Mouse (Mus musculus) CH12.LX (cell line): ENCODE measurements around the gene Ndufv1. TPM values are rescaled to one million over a fixed set of nuclear protein-coding genes. Genes with fewer than 3 reads are reported as not detected.

Experiments used
- DNase-seq: peaks from one replicate; pipeline ENCODE4 v3.0.0-alpha.2; 2013; ENCODE audit errors: extremely low read depth
- H3K27ac ChIP-seq: 2 replicates; pipeline ENCODE4 v1.5.1; 2012; ENCODE audit warnings: low read depth, mild to moderate bottlenecking, control low read depth, moderate library complexity; ENCODE audit not compliant: insufficient read depth
- H3K27me3 ChIP-seq: replicated peaks from 2 replicates; pipeline ENCODE3; 2012; ENCODE audit warnings: inconsistent platforms
- H3K36me3 ChIP-seq, 2 experiments: replicated peaks in 1 of 2; 2 replicates each; pipeline versions ENCODE3 to v1.6.1; 2012; ENCODE audit warnings: inconsistent platforms in 1 of 2, low read length in 1 of 2, mild to moderate bottlenecking in 1 of 2, mixed read lengths in 1 of 2, moderate library complexity in 1 of 2; ENCODE audit not compliant: control insufficient read depth in 1 of 2, insufficient read depth in 1 of 2
- H3K4me1 ChIP-seq, 2 experiments: 2 replicates each; pipeline ENCODE4 v1.6.1; 2012; ENCODE audit warnings: inconsistent platforms in 1 of 2, moderate library complexity in 1 of 2; ENCODE audit not compliant: insufficient read depth in 2 of 2, control insufficient read depth in 1 of 2
- H3K4me2 ChIP-seq: 2 replicates; pipeline ENCODE4 v1.6.1; 2012; ENCODE audit warnings: low read depth, mild to moderate bottlenecking, control low read depth; ENCODE audit not compliant: poor library complexity, insufficient read depth, severe bottlenecking
- H3K4me3 ChIP-seq, 3 experiments: fragments of 150-350 bp in 1 of 3; sonication (generic) in 1 of 3; replicated peaks in 1 of 3; 2 replicates each; pipeline versions ENCODE3 to v1.5.1; 2011 to 2012; ENCODE audit warnings: low read depth in 2 of 3, low read length in 2 of 3, mild to moderate bottlenecking in 2 of 3, moderate library complexity in 2 of 3, control low read depth in 1 of 3, improper control_type of control experiment in 1 of 3, inconsistent platforms in 1 of 3, mixed read lengths in 1 of 3; ENCODE audit not compliant: poor library complexity in 1 of 3
- H3K79me2 ChIP-seq: replicated peaks from 2 replicates; pipeline ENCODE4 v1.6.1; 2012; ENCODE audit warnings: mild to moderate bottlenecking, moderate library complexity; ENCODE audit not compliant: control insufficient read depth, poor library complexity, insufficient read depth, severe bottlenecking; ENCODE audit errors: extremely low read depth
- H3K9ac ChIP-seq: 2 replicates; pipeline ENCODE4 v1.6.1; 2012; ENCODE audit warnings: low read depth, mild to moderate bottlenecking, control low read depth, moderate library complexity; ENCODE audit not compliant: insufficient read depth
- H3K9me3 ChIP-seq: replicated peaks from 2 replicates; pipeline ENCODE3; 2012; ENCODE audit warnings: low read length, inconsistent platforms, mixed read lengths
- CHD1 ChIP-seq: IDR thresholded peaks from 2 replicates; pipeline ENCODE4 v1.6.1; 2012; ENCODE audit warnings: low read depth, low read length, improper control_type of control experiment, inconsistent platforms
- CTCF ChIP-seq, 2 experiments: IDR thresholded peaks in 1 of 2; conservative IDR thresholded peaks in 1 of 2; 2 replicates each; pipeline ENCODE4 v1.5.1; 2011 to 2012; ENCODE audit warnings: low read depth in 2 of 2, low read length in 2 of 2, improper control_type of control experiment in 1 of 2, inconsistent platforms in 1 of 2, mild to moderate bottlenecking in 1 of 2, moderate library complexity in 1 of 2
- E2F4 ChIP-seq: IDR thresholded peaks from 2 replicates; pipeline ENCODE4 v1.6.1; 2011; ENCODE audit warnings: low read depth, low read length, improper control_type of control experiment; ENCODE audit not compliant: insufficient replicate concordance
- ELF1 ChIP-seq: IDR thresholded peaks from 2 replicates; pipeline ENCODE4 v1.6.1; 2014; ENCODE audit warnings: low read depth, mild to moderate bottlenecking, inconsistent platforms, low read length, improper control_type of control experiment
- EP300 ChIP-seq: IDR thresholded peaks from 2 replicates; pipeline ENCODE4 v1.6.1; 2011; ENCODE audit warnings: low read length, improper control_type of control experiment
- GABPA ChIP-seq: IDR thresholded peaks from 2 replicates; pipeline ENCODE4 v1.6.1; 2012; ENCODE audit warnings: low read depth, low read length, improper control_type of control experiment, inconsistent platforms; ENCODE audit not compliant: insufficient replicate concordance
- JUN ChIP-seq: IDR thresholded peaks from 2 replicates; pipeline ENCODE4 v1.6.1; 2011; ENCODE audit warnings: low read depth, mild to moderate bottlenecking, low read length, improper control_type of control experiment, moderate library complexity; ENCODE audit not compliant: insufficient read depth
- JUND ChIP-seq: conservative IDR thresholded peaks from 2 replicates; pipeline ENCODE4 v1.6.1; 2011; ENCODE audit warnings: low read depth, low read length, improper control_type of control experiment
- MAFK ChIP-seq: IDR thresholded peaks from 2 replicates; pipeline ENCODE4 v1.6.1; 2011; ENCODE audit warnings: low read length, improper control_type of control experiment; ENCODE audit not compliant: insufficient replicate concordance
- MAZ ChIP-seq: IDR thresholded peaks from 2 replicates; pipeline ENCODE4 v1.6.1; 2012; ENCODE audit warnings: low read depth, mild to moderate bottlenecking, inconsistent platforms, low read length, improper control_type of control experiment, moderate library complexity
- NRF1 ChIP-seq: IDR thresholded peaks from 2 replicates; pipeline ENCODE4 v1.6.1; 2014; ENCODE audit warnings: low read depth, mild to moderate bottlenecking, inconsistent platforms, low read length, improper control_type of control experiment, moderate library complexity
- POLR2A ChIP-seq: IDR thresholded peaks from 2 replicates; pipeline ENCODE4 v1.6.1; 2011; ENCODE audit warnings: low read depth, mild to moderate bottlenecking, improper control_type of control experiment, low read length
- RAD21 ChIP-seq: IDR thresholded peaks from 2 replicates; pipeline ENCODE4 v1.6.1; 2011; ENCODE audit warnings: low read depth, mild to moderate bottlenecking, low read length, improper control_type of control experiment, moderate library complexity
- SIN3A ChIP-seq: IDR thresholded peaks from 2 replicates; pipeline ENCODE4 v1.6.1; 2012; ENCODE audit warnings: low read length, improper control_type of control experiment, inconsistent platforms
- USF1 ChIP-seq: IDR thresholded peaks from 2 replicates; pipeline ENCODE4 v1.6.1; 2014; ENCODE audit warnings: low read depth, mild to moderate bottlenecking, inconsistent platforms, low read length, improper control_type of control experiment
- USF2 ChIP-seq: conservative IDR thresholded peaks from 2 replicates; pipeline ENCODE4 v1.6.1; 2011; ENCODE audit warnings: low read depth, low read length, improper control_type of control experiment
- ZKSCAN1 ChIP-seq: IDR thresholded peaks from 2 replicates; pipeline ENCODE4 v1.6.1; 2012; ENCODE audit warnings: low read depth, inconsistent platforms, low read length, improper control_type of control experiment, borderline replicate concordance
- dilution Hi-C: fragments of 300-500 bp; cut with MboI; formaldehyde crosslinking; loops from 2 replicates; pipeline ENCODE4 v1.14.3; 2020; ENCODE audit warnings: low sequenced_read_pairs; ENCODE audit not compliant: extremely low pct_unique_long_range_greater_than_20kb, extremely low pct_ligation_motif_present
- in situ Hi-C: fragments of 300-500 bp; cut with MboI; formaldehyde crosslinking; loops from 3 replicates; pipeline ENCODE4 v1.14.3; 2019; ENCODE audit warnings: low sequenced_read_pairs, low pct_ligation_motif_present, low pct_unique_long_range_greater_than_20kb, mixed read lengths
- polyA plus RNA-seq: library from polyadenylated mRNA; unstranded; fragments of >175 nt; gene quantifications from 2 replicates; pipeline ENCODE4 v1.2.1, GENCODE M21; 2012; ENCODE audit warnings: low read depth; ENCODE audit not compliant: insufficient read length
- total RNA-seq, 2 experiments: library from RNA; depleted of rRNA; stranded (reverse); fragments of 300-350 nt in 1 of 2; fragments of >200 nt in 1 of 2; gene quantifications; 2 replicates each; pipeline ENCODE4 v1.2.3; 2012 to 2014

The Ndufv1 gene
- total and polyA plus RNA-seq, 3 experiments, result 119 to 183 (median 133) TPM

GRCm38 (mm10) chr19:4000119-4000900, 12.3 kb downstream of the Ndufv1 start, which contains the start of the genes Nudt8 and Gm49405 (continued):
- peak; percentile 39; the same call in 1 of the 2 replicates for TF ChIP-seq MAZ
- TF ChIP-seq NRF1, result peak; percentile 88
- peak; percentile 56 for TF ChIP-seq RAD21
- TF ChIP-seq CTCF (conservative IDR thresholded peaks at IDR 0.05 in 1 of 2, IDR thresholded peaks at IDR 0.05 in 1 of 2; ENCODE audit: low read depth in 2 of 2, low read length in 2 of 2), result peak; percentile 44 to 83; a peak in 3 of 4 replicates
- no peak for TF ChIP-seq USF2
- no peak for TF ChIP-seq USF1
- 0 out of 2 replicates have a peak, but pooled peaks have one; percentile 47 for TF ChIP-seq CHD1
- TF ChIP-seq JUND, result peak; percentile 12; the same call in 1 of the 2 replicates
- peak; percentile 66 for TF ChIP-seq ELF1
- TF ChIP-seq ZKSCAN1, result no peak
- peak; percentile 89 for TF ChIP-seq POLR2A
- TF ChIP-seq EP300, result no peak
- TF ChIP-seq JUN, result no peak

DNA sequence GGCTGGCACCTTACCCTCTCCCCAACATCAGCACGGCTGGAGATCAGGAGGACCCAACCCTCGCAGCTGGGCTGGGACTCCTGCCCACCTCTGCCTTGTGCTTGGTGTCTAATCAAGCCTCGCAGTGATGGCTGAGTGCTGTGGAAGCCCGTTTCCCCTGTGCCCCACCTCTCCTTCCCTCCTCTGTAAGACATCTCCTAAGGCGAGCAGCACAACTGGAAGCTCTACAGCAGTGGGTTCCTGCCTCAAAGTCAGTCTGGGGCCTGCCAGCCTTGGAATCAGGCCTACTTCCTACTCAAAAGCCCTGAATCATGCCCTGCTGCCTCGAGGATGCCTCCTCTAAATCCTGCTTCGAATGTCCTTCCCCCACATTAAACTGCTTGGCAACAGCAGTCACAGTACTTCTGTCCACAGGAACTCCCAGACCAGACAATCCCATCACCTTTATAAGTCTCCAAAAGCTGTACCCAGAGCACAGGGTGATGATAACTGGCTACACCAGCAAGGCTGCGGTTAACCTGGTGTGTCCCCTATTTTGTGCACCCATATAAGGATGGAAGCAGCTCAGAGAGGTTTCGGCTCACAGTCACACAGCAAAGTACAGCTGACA, 13.4 kb downstream of the Ndufv1 start:
- Histone ChIP-seq H3K36me3 (peaks cover 7 to 23% of the 10 kb centered on the region in 2 experiments), H3K4me3 (peak overlapping the region; percentile 49 to 75 (median 59)), H3K27ac (no peak overlapping the region), H3K9ac (peak overlapping the region; percentile 70), H3K27me3 (peaks cover 26% of the 10 kb centered on the region), H3K79me2 (no peaks in the 10 kb centered on the region), H3K4me1 (peaks cover 11 to 23% of the 10 kb centered on the region in 2 experiments), H3K9me3 (no peaks in the 10 kb centered on the region), H3K4me2 (peak overlapping the region; percentile 85; the same call in 1 of the 2 replicates)
- no peak for DNase-seq
- in situ Hi-C loops (no loop called here), dilution Hi-C loops (no loop called here)
- TF ChIP-seq SIN3A, result no peak
- TF ChIP-seq GABPA, result no peak
- no peak for TF ChIP-seq CTCF (conservative IDR thresholded peaks at IDR 0.05 in 1 of 2, IDR thresholded peaks at IDR 0.05 in 1 of 2; ENCODE audit: low read depth in 2 of 2, low read length in 2 of 2)
- no peak for TF ChIP-seq MAFK
- no peak for TF ChIP-seq POLR2A
- no peak for TF ChIP-seq E2F4
- no peak for TF ChIP-seq ZKSCAN1
- TF ChIP-seq CHD1, result no peak
